Mouse (Mus musculus) embryonic facial prominence, embryonic 11.5 days (tissue): ENCODE results near the gene Wfdc15b. TPM values are rescaled to one million over a fixed set of nuclear protein-coding genes. Genes with fewer than 3 reads are reported as not detected.

Source experiments
- ATAC-seq: fragments of 200-750 bp; cut with Nextera tagmentation; replicated peaks from 2 replicates; pipeline ENCODE4 v1.8.0; 2017; ENCODE audit warnings: low read depth; ENCODE audit not compliant: insufficient number of reproducible peaks, low FRiP score, low TSS enrichment
- DNase-seq: peaks from one replicate; pipeline ENCODE4 v3.0.0-alpha.2; 2015; ENCODE audit warnings: low spot score
- H3K27ac ChIP-seq: fragments of 300-500 bp; sonication (generic); replicated peaks from 2 replicates; pipeline ENCODE4 v1.5.1; 2014; ENCODE audit warnings: mild to moderate bottlenecking, low read depth, low read length, control low read depth
- H3K27me3 ChIP-seq: fragments of 300-500 bp; sonication (generic); 2 replicates; pipeline ENCODE4 v1.6.1; 2014; ENCODE audit warnings: mild to moderate bottlenecking, low read length, moderate library complexity, mixed read lengths; ENCODE audit not compliant: control insufficient read depth, insufficient read depth
- H3K36me3 ChIP-seq: fragments of 300-500 bp; sonication (generic); replicated peaks from 2 replicates; pipeline ENCODE4 v1.6.1; 2014; ENCODE audit warnings: low read depth, mild to moderate bottlenecking, low read length, moderate library complexity, mixed read lengths; ENCODE audit not compliant: control insufficient read depth, insufficient read depth
- H3K4me1 ChIP-seq: fragments of 300-500 bp; sonication (generic); 2 replicates; pipeline ENCODE4 v1.6.1; 2014; ENCODE audit warnings: low read length, mixed read lengths; ENCODE audit not compliant: control insufficient read depth, insufficient read depth
- H3K4me2 ChIP-seq: fragments of 300-500 bp; sonication (generic); 2 replicates; pipeline ENCODE4 v1.6.1; 2014; ENCODE audit warnings: low read depth, mild to moderate bottlenecking, control low read depth, low read length, moderate library complexity
- H3K4me3 ChIP-seq: fragments of 300-500 bp; sonication (generic); 2 replicates; pipeline ENCODE4 v1.5.1; 2014; ENCODE audit warnings: low read depth, low read length, control low read depth
- H3K9ac ChIP-seq: fragments of 300-500 bp; sonication (generic); replicated peaks from 2 replicates; pipeline ENCODE4 v1.6.1; 2014; ENCODE audit warnings: mild to moderate bottlenecking, control low read depth, low read length
- H3K9me3 ChIP-seq: fragments of 300-500 bp; sonication (generic); replicated peaks from 2 replicates; pipeline ENCODE4 v1.6.1; 2016; ENCODE audit warnings: mild to moderate bottlenecking, low read length, inconsistent platforms, mixed read lengths; ENCODE audit not compliant: control insufficient read depth
- WGBS: fragments of 180-500 bp; shearing (Covaris S2); extraction: QIAGEN DNeasy Blood & Tissue Kit; methylation state at CpG from one replicate; pipeline ENCODE4 v1.1.7; 2014; 5-methylcytosine and 5-hydroxymethylcytosine counted together
- polyA plus RNA-seq: library from polyadenylated mRNA; unstranded; fragments of >200 nt; fragmentation: Nextera tagmentation; extraction: Ambion mirVana; gene quantifications from 2 replicates; pipeline ENCODE4 v1.2.1, GENCODE M21; 2014

Gene Wfdc15b
- polyA plus RNA-seq, 1 experiment from 2014 or later: not detected

- Histone ChIP-seq H3K27me3 (peaks cover 22% of the 10 kb centered on the region), H3K9me3 (no peaks in the 10 kb centered on the region), H3K4me1 (peaks cover 6% of the 10 kb centered on the region), H3K9ac (no peak overlapping the region), H3K27ac (no peak overlapping the region), H3K4me3 (no peak overlapping the region), H3K4me2 (no peak overlapping the region), H3K36me3 (no peaks in the 10 kb centered on the region)
- ATAC-seq (no peak), DNase-seq (no peak)
- 75% methylated on average over 8 of the region's 8 CpGs for WGBS
Observed at GRCm38 (mm10) chr2:164174649-164175395, 46.6 kb downstream of the Wfdc15b start.

GRCm38 (mm10) chr2:164173394-164173793, 48.1 kb downstream of the Wfdc15b start:
- H3K4me3 ChIP-seq: no peak overlapping the region
- 75% methylated on average over 3 of the region's 3 CpGs for WGBS

GRCm38 (mm10) chr2:164170902-164171301, 50.6 kb downstream of the Wfdc15b start, which contains the start of gene Kcns1:
TSS of gene Kcns1 (minus strand) at chr2:164171113.
- Histone ChIP-seq H3K4me3 (peak within 1 kb of the TSS; percentile 33), H3K27ac (no peak within 1 kb of the TSS), H3K4me1 (peaks cover 6% of the 10 kb centered on the region), H3K27me3 (peaks cover 51% of the 10 kb centered on the region), H3K9me3 (no peaks in the 10 kb centered on the region), H3K36me3 (no peaks in the 10 kb centered on the region), H3K9ac (peak within 1 kb of the TSS; percentile 27; the same call in 1 of the 2 replicates), H3K4me2 (peak within 1 kb of the TSS; percentile 62)
- ATAC-seq (no peak), DNase-seq (no peak)
- 2% methylated on average over 23 of the region's 29 CpGs for WGBS

More at GRCm38 (mm10) chr2:164173394-164173793, 48.1 kb downstream of the Wfdc15b start:
- Histone ChIP-seq H3K27me3 (peaks cover 35% of the 10 kb centered on the region), H3K27ac (no peak overlapping the region), H3K4me1 (peaks cover 6% of the 10 kb centered on the region), H3K9ac (no peak overlapping the region), H3K9me3 (no peaks in the 10 kb centered on the region), H3K36me3 (no peaks in the 10 kb centered on the region), H3K4me2 (no peak overlapping the region)
- DNase-seq (no peak), ATAC-seq (no peak)

GRCm38 (mm10) chr2:164170326-164170725, 51.1 kb downstream of the Wfdc15b start:
- DNase-seq: no peak
- no peak overlapping the region for H3K9ac ChIP-seq
- peaks cover 51% of the 10 kb centered on the region for H3K27me3 ChIP-seq
- WGBS: 4% methylated on average over 11 of the region's 11 CpGs
- peaks cover 6% of the 10 kb centered on the region for H3K4me1 ChIP-seq
- H3K4me2 ChIP-seq: no peak overlapping the region
- no peaks in the 10 kb centered on the region for H3K36me3 ChIP-seq
- no peaks in the 10 kb centered on the region for H3K9me3 ChIP-seq
- H3K4me3 ChIP-seq: no peak overlapping the region
- no peak overlapping the region for H3K27ac ChIP-seq
- no peak for ATAC-seq

DNA sequence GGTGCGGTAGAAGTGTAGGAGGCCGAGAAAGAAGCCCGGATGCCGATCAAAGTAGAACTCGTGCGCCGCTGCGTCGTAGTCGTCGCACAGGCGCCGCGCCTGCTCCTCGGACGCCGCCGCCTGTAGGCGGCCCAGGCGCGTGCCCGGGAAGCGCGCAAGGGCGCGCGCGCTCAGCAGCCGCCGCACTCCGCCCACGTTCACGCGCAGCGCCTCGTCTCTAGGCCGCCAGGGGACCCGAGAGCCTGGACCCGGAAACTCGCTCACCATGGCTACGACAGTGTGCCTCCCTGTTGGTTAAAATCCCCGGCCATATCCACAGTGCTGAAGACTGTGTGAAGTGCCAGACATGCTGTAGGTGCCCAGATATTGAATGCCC, 52.9 kb downstream of the Wfdc15b start:
- Histone ChIP-seq H3K9me3 (no peaks in the 10 kb centered on the region), H3K4me1 (peaks cover 6% of the 10 kb centered on the region), H3K36me3 (no peaks in the 10 kb centered on the region), H3K27me3 (peaks cover 51% of the 10 kb centered on the region), H3K4me2 (peak overlapping the region; percentile 71), H3K4me3 (peak overlapping the region; percentile 33), H3K27ac (no peak overlapping the region), H3K9ac (no peak overlapping the region)
- DNase-seq: peak; percentile 41
- WGBS: 11% methylated on average over 42 of the region's 42 CpGs
- no peak; the same call in 1 of the 2 replicates for ATAC-seq

- H3K4me3 ChIP-seq: peak overlapping the region; percentile 33
- H3K36me3 ChIP-seq: no peaks in the 10 kb centered on the region
- H3K9ac ChIP-seq: no peak overlapping the region
- peaks cover 51% of the 10 kb centered on the region for H3K27me3 ChIP-seq
- WGBS: 13% methylated on average over 88 of the region's 90 CpGs
- H3K4me1 ChIP-seq: peaks cover 6% of the 10 kb centered on the region
- no peaks in the 10 kb centered on the region for H3K9me3 ChIP-seq
- no peak overlapping the region for H3K27ac ChIP-seq
- DNase-seq (no peak), ATAC-seq (no peak)
- peak overlapping the region; percentile 71 for H3K4me2 ChIP-seq
Observed at GRCm38 (mm10) chr2:164167752-164168570, 53.5 kb downstream of the Wfdc15b start.

DNA sequence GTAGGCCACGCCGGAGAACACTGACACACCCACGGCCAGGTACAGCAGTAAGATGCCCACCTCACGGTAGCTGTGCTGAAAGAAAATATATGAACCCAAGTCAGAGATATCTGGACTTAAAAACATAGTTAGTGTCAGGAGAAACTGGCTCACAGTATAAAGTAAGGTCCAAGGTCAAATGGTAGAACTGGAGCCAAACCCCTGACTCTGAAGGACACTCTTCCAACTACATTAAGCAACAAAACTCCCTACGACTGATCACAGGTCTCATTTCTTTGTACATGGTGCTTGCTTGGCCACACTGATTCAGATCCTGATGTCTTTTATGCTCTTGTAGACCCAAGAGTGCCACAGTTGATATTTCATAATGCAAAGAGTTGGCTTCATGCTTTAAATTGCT, 56.5 kb downstream of the Wfdc15b start:
- H3K9me3 ChIP-seq: no peaks in the 10 kb centered on the region
- no peaks in the 10 kb centered on the region for H3K4me1 ChIP-seq
- WGBS: 91% methylated on average over 5 of the region's 5 CpGs
- H3K27ac ChIP-seq: no peak overlapping the region
- peaks cover 31% of the 10 kb centered on the region for H3K27me3 ChIP-seq
- H3K36me3 ChIP-seq: no peaks in the 10 kb centered on the region
- ATAC-seq (no peak), DNase-seq (no peak)
- no peak overlapping the region for H3K9ac ChIP-seq
- no peak overlapping the region for H3K4me3 ChIP-seq
- no peak overlapping the region for H3K4me2 ChIP-seq
